Mouse (Mus musculus) naive thymus-derived CD4-positive, alpha-beta T cell, adult 2 months (primary cell): Measurements from ENCODE around the gene Ncaph2.

Experiments used
- DNase-seq: peaks from one replicate; pipeline ENCODE4 v3.0.0-alpha.2; 2011; ENCODE audit warnings: low read depth

The Ncaph2 gene

DNA sequence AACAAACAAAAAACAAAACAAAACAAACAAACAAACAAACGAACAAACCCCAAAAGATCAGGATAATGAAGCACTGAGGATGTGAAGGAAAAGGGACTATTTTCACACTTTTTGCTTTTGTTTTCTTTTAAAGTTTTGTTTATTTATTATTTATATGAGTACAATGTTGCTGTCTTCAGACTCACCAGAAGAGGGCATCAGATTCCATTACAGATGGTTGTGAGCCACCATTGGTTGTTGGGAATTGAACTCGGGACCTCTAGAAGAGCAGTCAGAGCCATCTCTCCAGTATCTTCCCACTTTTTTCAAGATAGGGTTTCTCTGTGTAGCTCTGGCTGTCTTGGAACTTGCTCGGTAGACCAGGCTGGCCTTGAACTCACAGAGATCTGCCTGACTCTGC lies 12.2 kb upstream of the Ncaph2 start:
- peak; percentile 21 for DNase-seq

DNA sequence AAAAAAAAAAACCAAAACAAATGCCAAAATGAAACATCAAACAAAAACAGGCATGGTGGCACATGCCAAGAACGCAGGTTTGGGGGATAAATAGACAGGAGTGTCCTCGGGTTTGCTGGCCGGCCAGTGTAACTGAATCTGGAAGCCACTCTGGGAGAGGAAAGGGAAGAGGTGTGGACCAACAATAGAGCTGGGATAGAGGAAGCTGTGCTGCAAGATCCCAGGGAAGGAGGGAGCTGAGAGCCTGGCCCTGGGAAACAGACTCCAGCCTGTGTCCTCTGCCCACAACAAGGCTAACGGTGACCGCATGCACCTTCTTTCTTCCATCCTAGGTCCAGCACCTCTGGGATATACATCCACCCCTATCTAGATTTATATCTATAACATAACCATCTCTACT lies 5.1 kb upstream of the Ncaph2 start:
- DNase-seq: no peak

DNA sequence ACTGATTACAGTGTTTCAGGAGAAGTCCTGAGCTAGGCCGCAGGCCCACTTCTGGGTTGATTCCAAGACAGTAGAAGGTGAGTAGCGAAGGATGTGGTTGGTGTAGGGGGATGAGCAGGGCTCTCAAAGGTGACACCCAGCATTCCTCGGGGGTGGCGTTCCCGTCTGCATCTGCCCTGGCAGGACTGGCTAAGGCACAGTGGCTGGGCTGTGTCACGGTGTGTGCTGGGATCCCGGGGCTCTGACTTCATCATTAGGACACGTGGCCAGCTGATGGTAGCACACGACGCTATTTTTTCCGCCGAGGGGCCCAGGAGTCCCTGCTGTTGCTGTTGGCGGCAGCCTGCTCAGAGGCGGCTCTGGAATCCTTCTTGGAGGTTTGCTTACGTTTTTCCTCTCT lies 4.2 kb upstream of the Ncaph2 start:
- DNase-seq: no peak

DNA sequence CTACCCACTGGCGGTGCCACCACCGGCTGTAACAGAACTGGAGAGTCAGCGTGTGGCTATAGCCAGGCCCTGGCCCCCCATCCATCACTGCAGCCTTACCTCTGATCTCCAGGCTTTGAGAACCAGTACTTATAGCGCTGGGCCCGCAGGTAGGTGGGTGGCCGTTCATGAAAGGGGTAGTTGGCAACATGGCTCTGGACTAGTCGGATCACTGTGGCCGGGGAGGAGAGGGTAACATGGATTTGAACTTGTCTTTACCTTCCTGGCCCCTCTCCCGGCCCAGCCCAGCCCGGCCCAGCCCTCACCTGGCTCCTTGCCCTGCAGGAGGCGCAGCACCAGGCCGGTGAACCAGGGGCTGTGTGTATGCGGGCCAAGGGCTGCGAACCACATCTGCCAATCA lies 3.5 kb upstream of the Ncaph2 start:
- no peak for DNase-seq

DNA sequence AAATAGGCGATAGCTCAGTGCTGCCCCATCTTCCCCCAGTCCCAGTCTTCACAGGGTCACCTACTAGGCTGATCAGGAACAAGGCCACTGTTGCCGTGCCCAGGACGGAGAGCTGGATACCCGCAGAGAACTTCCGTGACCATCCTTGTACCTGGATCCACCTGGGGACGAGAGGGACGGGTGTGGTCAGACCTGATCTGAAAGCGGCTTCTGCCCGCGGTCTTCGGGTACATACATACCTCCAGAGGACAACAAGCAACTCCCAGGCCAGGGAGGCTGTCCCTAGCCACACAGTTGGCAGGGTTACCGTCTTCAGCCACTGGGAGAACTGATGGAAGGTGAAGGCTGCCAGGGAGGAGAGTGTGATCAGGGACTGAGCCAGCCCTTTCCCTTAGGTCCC lies 2.7 kb upstream of the Ncaph2 start:
- DNase-seq: no peak

DNA sequence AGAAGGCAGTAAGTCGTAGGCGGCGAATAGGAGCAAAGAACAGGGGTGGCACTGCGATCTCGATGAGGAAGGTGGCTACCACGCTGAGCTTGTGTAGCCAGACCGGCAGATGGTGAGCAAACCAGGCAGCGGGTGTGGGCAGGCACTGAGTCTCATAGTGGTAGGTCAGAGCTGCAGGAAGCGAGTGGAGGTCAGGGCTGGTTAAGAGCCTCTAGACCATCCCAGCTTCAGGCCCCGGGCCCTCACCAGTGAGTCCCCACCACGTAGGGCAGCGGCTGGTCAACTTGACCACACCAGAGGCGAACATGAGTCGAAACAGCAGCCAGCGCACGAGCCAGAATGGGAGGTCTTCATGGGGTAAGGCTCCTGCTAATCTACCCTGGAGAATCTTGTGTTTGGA lies 1.7 kb upstream of the Ncaph2 start:
- no peak for DNase-seq

DNA sequence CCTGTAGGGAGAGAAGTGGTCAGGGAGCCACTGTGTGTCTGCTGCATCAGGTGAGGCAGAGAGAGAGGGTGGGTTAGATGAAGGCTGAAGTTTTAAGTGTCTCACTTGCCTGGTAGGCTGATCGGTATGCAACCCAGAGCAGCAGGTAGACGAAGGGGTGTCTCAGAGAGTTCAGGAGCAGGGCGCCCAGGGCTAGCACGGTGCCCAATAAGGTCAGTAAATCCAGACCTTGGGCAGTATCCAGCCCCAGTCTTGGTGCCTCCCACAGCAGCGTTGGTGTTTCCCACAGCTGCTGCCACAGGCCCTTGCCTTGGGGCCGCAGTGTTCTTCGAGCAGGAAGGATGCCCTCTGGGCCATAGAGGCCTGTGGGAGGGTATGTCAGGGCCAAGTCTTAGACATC lies 1.1 kb upstream of the Ncaph2 start:
- no peak for DNase-seq

DNA sequence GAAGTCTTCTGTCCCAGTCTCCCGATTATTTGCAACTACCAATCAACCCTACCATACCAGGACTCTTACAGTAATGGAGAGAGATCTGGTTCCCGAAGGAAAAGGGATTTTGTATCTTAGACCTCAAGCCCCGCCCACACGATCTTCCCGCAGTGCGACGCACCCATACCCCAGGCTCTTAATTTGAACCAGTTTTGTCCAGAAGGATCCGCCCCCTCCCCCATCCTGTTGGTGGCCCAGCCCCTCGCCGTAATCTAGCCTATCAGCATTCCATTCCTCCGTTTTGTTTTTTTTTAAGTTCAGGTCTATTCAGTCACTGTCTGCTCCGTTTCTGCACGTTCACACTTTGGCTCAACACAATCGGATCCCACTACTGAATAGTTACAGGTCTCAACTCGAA lies 853 bp downstream of the Ncaph2 start:
- DNase-seq: peak; percentile 67

DNA sequence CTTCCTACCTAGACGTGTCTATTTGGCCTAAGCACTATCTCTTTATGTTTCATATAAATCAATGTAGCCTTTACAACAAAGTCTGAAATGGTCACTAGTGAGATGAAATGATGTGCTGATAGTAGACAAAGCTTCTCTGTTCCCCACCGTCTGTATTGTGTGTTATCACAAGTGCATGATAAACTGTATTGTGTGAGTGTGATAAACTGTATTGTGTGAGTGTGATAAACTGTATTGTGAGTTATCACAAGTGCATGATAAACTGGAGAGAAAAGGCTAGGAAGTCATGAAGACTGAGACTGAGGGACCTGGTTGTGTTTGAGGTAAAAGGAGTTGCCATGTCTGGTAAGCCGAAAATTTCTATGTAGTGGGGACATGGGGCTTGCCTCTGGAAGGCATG lies 3.3 kb downstream of the Ncaph2 start:
- no peak for DNase-seq

DNA sequence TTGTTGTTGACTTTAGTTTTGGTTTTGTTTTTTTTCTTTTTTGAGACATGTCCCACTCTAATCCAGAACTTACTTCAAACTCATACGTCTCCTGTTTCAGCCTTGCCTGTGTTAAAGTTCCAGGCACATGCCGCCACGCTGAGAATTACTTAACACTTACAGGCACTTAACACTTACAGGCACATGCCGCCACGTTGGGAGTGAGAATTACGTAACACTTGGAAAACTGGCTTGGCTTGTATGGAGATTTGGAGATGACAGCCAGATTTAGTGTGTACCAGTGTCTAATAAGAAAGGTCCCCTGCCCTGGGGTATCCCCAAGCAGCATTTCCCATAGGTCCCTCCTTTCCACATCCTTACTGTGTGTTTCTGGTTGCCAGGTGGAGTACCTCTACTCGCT lies 7.5 kb downstream of the Ncaph2 start:
- no peak for DNase-seq

DNA sequence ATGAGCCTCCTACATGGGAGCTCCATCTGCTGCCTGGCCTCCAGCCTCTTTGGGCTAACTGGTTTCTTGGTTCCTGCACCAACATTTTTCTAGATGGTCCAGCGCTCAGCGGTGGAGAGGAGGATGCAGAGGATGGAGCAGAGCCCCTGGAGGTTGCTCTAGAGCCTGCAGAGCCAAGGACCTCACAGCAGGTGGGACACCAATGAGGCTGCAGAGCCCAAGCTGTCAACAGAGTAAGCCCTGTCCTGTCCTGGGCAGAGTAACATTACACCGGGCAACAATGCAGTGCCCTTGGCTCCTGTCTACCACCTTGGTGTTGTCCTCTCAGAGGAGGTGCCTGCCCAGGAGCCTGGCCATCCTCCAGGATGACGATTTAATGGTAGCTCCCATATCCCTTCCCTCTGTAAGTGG lies 9.6 kb downstream of the Ncaph2 start:
- DNase-seq: no peak

DNA sequence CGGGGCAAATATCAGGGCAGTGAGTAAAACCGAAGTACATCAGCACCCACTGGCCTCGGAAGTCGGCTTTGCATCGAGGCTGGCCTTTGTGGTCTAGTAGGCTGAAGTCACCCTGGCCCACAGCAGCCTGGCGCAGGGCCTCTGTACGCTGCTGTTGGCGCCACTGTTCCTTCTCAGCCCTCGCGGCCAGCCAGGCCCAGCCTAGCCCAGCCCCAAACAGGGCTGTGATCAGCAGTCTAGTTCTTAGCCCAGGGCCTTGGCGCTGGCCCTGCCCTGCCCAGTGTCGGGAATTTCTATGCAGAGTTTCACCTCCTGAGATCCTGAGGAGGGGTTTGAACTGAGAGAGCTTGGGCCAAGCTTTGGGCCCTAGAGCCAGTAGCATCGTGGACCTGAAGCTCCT lies 16.5 kb downstream of the Ncaph2 start:
- DNase-seq: no peak

DNA sequence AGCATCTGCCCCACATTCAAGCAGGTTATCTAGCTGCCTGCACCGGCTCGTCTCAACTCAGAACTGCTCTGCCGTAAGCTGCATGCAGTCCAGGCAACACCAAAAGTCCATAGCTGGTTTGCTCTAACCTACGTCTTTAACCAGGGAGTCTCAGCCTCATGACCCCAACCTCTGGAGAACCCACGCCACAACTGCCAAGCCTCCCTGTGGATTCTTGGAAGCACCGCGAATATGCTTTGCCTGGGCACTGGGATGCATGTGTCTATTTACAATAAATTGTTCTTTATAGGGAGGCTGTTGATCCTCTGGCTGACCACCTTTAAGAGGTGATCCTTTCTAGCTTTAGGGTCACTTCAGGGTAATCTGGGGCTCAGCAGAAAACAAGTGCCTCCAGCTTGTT lies 17.0 kb downstream of the Ncaph2 start:
- no peak for DNase-seq

DNA sequence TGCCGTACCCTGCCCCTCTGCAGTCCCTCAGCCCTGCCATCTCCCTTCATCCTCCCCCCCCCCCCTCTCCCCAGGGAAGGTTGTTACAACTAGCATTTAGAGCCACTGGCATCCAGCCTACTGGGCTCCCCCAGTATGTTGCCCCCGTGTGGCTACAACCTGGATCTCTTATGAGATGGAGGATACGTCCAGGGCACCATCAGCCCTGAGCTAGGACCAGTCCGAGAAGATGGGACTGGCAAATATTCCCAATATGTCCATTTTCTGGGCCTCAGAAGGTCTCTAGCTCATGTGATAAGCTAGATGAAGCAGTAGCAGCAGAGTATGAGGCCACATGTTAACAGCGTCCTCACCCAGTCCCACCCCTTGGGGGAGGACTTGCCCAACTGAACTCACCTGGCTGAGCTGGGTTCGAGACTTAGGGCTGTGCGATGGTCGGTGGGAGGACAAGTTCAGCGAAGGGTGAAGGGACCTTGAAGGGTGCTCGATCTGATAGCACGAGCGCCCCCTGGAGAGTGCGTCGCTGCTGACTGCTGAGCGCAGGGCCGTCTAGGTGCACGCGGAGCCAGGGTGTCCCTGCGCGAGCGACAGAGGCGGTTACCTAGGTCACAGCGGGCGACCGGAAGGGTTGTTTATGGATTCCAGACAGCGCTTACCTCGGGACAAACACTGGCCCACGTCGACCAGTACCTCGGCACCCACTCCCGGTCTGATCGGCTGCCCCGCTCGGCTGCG lies 17.7 kb downstream of the Ncaph2 start:
- peak; percentile 95 for DNase-seq

DNA sequence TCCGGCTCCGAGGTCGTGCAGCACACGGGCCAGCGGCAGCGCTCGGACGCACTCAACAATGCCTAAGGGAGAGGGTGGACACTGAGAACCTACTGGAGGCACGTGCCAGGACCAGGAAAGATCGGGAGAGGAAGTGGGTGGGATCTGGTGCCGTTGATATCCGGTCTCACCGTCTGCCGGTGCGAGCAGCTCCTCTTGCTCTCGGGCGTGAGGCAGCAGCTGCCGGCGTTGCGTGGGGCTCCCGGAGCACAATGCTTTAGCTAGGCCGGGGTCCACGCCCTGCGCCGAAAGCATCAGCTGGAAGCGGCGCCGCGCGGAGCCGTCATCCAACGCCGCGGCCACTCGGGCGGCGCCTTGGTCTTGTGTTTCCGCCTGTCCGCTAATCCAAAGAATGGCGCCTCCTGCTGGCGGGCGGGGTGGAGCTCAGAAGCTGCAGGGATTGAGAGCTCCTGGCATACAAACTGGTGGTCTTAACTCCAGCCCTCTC lies 18.3 kb downstream of the Ncaph2 start, which contains the start of gene Sco2:
TSS of gene Sco2 (minus strand) at position 85 of the 487 bp plus-strand sequence.
- DNase-seq: peak; percentile 93

DNA sequence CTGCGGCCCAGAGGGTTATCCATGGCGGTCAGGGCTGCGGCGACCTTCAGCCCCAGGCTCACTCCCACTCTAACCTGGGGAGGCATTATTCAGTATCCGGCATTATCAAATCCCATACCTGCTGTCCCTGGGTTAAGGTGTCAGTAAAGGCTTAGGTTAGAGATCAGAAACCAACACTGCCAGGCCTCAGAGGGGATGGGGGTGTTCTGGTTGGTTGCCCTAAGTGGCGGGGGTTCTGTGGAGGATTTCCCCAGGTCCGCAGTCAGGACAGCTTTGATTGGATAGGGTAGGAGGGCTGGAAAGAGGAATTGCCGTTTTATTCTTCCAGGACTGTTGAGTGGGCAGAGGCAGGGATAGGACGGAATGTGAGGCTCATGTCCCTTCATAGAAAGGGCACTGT lies 18.8 kb downstream of the Ncaph2 start:
- DNase-seq: no peak

DNA sequence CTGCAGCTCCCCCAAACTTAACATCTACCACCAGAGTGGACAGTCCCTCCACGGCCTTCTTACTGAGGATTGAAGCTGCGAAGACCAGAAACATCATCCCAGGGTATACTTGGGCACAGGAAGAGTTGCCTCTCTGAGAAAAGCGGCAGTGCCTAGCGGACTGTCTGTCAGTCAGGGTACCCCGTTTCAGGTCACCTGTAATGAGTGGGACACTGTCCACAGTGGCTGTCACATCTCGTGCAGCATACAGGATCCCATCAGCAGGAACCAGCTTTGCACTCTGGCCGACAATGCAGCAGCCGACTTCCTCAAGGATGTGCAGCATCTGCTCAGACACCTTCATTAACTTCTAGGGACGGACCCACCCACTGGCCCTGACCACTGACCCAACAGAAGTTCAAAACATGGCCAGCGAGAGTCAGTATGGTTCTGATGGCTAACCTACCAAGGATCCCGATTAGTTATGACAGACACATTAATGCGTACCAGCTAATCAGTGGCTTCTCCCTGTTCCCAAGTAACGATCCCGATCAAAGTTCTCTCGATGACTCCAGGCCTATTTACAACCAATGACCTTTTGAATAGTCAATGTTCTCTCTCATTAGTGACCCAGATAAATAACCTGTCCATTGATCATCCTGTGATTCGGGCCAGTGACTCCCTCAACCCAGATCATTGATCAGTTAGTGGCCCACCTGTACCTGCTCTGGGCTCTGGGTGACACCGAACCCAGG lies 19.4 kb downstream of the Ncaph2 start:
- DNase-seq: no peak

DNA sequence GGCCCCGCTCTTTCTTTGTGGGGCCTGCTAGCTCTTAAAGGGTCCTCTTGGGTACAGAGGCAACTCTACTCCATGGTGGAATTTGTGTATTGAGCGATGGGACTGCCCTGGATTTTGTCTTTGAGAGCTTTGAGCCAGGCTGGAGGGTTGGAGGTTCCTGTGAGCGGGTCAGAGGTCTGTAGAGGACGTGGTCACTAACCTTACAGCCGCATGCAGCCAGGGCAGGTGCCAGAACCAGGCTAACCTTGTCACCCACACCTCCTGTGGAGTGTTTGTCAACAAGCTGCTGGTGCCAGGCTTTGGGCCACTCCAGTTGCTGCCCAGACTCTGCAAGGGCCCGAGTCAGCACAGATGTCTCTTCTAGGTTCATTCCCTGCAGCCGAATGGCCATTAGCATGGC lies 20.5 kb downstream of the Ncaph2 start:
- DNase-seq: no peak

DNA sequence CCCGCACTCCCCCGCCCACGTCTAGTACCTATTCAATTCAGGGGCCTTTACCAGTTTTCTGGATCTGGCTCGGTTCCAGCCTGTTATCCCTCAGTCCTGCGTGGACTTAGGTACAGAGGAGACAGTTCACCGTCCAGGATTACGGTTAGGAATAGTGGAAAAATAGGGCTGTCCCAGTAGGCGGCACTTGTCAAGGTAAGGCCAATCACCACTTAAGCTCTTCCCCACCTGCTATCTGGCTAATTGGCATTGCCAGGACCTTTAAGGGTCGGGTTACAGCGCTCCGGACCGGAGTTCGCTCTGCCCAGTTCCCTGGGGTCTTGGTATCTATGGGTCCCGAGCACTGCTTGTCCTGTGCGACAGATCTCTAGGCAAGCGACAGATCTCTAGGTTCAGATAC lies 21.4 kb downstream of the Ncaph2 start, which contains the start of gene Tymp:
TSS of gene Tymp (minus strand) at position 83 of the 400 bp plus-strand sequence.
- DNase-seq: no peak

DNA sequence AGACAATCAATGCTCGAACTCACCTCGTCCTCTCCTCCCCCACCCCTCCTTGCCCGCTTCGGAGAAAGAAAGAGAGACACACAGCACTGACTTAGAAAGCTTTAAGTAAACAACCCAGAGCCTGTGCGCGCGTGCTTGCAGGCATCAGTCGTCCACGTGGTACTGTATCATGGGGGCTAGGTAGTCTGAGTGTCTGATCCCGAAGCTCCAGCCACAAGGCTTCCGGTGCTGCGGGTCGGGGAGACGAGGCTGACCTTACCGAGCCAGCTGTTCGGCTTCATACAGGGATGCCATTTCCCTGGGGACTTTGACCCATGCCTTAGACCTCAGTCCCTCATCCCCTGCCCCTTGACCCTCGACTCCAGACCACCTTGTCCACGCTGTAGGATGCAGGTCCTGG lies 21.8 kb downstream of the Ncaph2 start:
- DNase-seq: no peak

DNA sequence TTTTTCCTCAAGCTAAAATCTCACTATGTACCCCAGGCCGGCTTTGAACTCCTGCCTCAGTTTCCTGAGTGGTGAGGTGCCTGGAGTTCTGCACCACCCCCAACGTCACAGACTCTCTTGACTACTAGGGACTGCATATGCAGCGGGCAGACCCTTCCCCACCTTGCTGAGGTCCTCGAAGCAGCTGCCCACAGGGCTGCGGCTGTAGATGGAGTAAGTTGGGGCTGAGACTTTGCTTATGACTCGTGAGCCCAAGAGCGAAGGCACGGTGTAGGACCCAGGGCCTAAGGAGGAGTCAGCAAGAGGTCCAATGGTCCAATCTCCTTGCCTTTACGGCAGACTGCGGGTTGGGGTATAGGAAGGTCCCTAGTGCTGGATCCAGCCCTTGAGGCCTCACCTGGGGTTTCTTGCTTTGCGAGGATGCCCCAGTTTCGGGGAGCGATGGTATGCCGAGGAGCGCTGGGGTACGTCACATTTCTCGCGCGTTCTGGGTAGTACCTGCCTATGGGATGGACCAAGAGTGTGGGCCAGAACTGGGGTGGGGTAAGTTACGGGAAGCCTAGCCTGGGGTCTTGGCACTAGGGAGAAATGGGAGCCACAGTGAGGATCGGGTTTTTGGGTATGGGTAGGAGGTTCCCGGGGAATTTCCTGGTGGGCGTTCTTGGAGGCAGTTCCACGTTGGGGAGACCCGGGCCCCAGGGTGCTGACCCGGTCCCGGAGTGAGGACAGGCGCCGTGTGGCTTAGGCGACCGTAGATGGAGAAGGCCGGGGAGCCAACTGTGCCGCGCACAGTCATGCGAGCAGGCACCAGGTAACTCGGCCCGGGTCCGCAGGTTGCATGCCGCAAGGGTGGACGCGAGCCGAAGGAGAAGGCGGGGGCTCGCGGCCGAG lies 22.7 kb downstream of the Ncaph2 start:
- peak; percentile 28 for DNase-seq

DNA sequence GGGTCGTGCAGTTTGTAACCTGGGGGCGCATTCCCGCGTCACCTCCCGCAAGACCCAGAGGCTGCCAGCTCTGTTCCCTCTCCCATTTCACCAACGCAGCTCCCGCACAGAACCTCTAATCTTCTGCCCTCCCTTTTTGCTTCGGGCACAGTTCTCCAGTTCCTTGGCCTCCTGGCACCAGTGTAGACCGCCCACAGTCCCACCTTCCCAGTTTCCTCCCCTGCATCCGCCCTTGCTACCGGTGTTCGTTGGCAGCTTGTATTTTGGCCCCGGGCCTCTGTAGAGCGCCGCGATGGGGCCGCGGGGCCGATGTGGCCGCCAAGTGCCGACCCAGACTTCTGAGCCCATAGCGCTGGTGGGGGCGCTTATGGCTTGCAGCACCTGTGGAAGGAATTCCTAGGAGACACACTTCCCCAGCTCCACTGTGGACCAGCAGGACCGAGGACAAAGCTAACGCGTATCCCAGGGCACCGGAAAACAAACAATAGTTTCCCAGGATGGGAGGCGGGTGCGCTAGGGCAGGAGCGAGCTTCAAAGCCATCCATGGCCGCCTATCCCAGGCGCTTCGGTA lies 23.4 kb downstream of the Ncaph2 start, which contains the start of gene Odf3b:
TSS of gene Odf3b (minus strand) at position 452 of the 571 bp plus-strand sequence.
- peak; percentile 37 for DNase-seq
